Mouse (Mus musculus): ENCODE results near the gene Gng8. TPM values are rescaled to one million over a fixed set of nuclear protein-coding genes. Genes with fewer than 3 reads are reported as not detected.

Gene Gng8
- total and polyA plus RNA-seq, 3 experiments, result 0.39 to 2.2 TPM; not detected in 1

DNA sequence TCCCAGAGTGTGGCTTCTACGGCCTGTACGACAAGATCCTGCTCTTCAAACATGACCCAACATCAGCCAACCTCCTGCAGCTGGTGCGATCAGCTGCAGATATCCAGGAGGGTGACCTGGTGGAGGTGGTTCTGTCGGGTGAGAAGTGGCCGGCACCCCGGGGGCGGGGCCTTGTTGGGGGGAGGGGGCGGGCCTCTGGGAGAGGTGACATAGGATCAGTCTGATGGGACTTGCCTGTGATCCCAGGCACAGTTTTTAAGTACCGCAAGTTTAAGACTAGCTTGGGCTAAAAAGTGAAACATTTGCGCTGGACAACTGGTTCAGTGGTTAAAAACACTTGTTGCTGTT lies 45.8 kb upstream of the Gng8 start:
- no peak for TF ChIP-seq NELFE (IDR thresholded peaks at IDR 0.05; ENCODE audit: low read depth, low read length)
- TF ChIP-seq CHD2 (IDR thresholded peaks at IDR 0.05; ENCODE audit: low read length), result no peak
- no peak for TF ChIP-seq ETS1 (IDR thresholded peaks at IDR 0.05; ENCODE audit: low read depth, low read length)
- no peak for TF ChIP-seq KAT2A (conservative IDR thresholded peaks at IDR 0.05; ENCODE audit: low read depth, low read length)
- TF ChIP-seq MAX (IDR thresholded peaks at IDR 0.05; ENCODE audit: low read length), result no peak
- peak; percentile 45 for DNase-seq (ENCODE audit: low read depth, low spot score)
- Histone ChIP-seq H3K27me3 (ENCODE audit: control insufficient read depth in 1 of 2, insufficient read depth in 2 of 2, low read length in 2 of 2) (no peaks in the 10 kb centered on the region), H3K36me3 (ENCODE audit: control insufficient read depth in 1 of 2, insufficient read depth in 2 of 2, low read length in 2 of 2) (0 out of 4 replicates have a peak, but pooled peaks cover 0 to 2% of the 10 kb centered on the region in 2 experiments), H3K9ac (ENCODE audit: control insufficient read depth, low read depth, low read length, poor library complexity, severe bottlenecking) (peak overlapping the region; percentile 81), H3K9me3 (replicated peaks; ENCODE audit: insufficient read depth, low read length) (no peaks in the 10 kb centered on the region), H3K79me2 (ENCODE audit: control insufficient read depth, insufficient read depth, low read length, poor library complexity) (peaks cover 5% of the 10 kb centered on the region; the same call in 1 of the 2 replicates), H3K4me1 (ENCODE audit: control insufficient read depth in 1 of 2, insufficient read depth in 2 of 2, low read length in 2 of 2) (peaks cover 0 to 5% of the 10 kb centered on the region in 2 experiments; a peak in 3 of 4 replicates), H3K4me3 (ENCODE audit: control insufficient read depth in 1 of 2, insufficient read depth in 1 of 2, low read depth in 2 of 2, low read length in 2 of 2) (peak overlapping the region; percentile 72 to 100), H3K27ac (ENCODE audit: control insufficient read depth, low read depth, low read length) (no peak overlapping the region)

DNA sequence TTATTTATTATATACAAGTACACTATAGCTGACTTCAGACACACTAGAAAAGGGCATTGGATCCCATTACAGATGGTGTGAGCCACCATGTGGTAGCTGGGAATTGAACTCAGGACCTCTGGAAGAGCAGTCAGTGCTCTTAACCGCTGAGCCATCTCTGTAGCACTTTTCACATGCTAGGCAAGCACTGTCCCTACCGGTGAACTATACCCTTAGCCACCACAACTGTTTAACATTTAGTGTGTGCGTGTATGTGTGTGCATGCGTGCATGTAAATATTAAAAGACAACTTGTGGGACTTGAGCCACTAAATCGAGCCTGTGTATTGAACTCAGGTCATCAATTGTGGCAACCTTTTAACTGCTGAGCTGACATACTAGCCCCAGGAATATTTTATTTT lies 44.8 kb upstream of the Gng8 start:
- H3K4me3 ChIP-seq (ENCODE audit: control insufficient read depth in 1 of 2, insufficient read depth in 1 of 2, low read depth in 2 of 2, low read length in 2 of 2), result no peak overlapping the region
- TF ChIP-seq MYC (IDR thresholded peaks at IDR 0.05; ENCODE audit: low read depth, low read length) (no peak), NRF1 (IDR thresholded peaks at IDR 0.05; ENCODE audit: insufficient read depth, low read depth, low read length, poor library complexity, severe bottlenecking) (no peak), TBP (IDR thresholded peaks at IDR 0.05; ENCODE audit: low read depth, low read length) (peak; percentile 82)
- H3K79me2 ChIP-seq (ENCODE audit: control insufficient read depth, insufficient read depth, low read length, poor library complexity), result peaks cover 5% of the 10 kb centered on the region; the same call in 1 of the 2 replicates
- no peak overlapping the region for H3K27ac ChIP-seq (ENCODE audit: control insufficient read depth, low read depth, low read length)
- H3K27me3 ChIP-seq (ENCODE audit: control insufficient read depth in 1 of 2, insufficient read depth in 2 of 2, low read length in 2 of 2), result no peaks in the 10 kb centered on the region
- H3K9me3 ChIP-seq (replicated peaks; ENCODE audit: insufficient read depth, low read length), result no peaks in the 10 kb centered on the region
- H3K9ac ChIP-seq (ENCODE audit: control insufficient read depth, low read depth, low read length, poor library complexity, severe bottlenecking), result no peak overlapping the region
- DNase-seq (ENCODE audit: low read depth, low spot score), result no peak
- H3K4me1 ChIP-seq (ENCODE audit: control insufficient read depth in 1 of 2, insufficient read depth in 2 of 2, low read length in 2 of 2), result peaks cover 0 to 5% of the 10 kb centered on the region in 2 experiments; a peak in 3 of 4 replicates
- H3K36me3 ChIP-seq (ENCODE audit: control insufficient read depth in 1 of 2, insufficient read depth in 2 of 2, low read length in 2 of 2), result 0 out of 4 replicates have a peak, but pooled peaks cover 0 to 2% of the 10 kb centered on the region in 2 experiments

DNA sequence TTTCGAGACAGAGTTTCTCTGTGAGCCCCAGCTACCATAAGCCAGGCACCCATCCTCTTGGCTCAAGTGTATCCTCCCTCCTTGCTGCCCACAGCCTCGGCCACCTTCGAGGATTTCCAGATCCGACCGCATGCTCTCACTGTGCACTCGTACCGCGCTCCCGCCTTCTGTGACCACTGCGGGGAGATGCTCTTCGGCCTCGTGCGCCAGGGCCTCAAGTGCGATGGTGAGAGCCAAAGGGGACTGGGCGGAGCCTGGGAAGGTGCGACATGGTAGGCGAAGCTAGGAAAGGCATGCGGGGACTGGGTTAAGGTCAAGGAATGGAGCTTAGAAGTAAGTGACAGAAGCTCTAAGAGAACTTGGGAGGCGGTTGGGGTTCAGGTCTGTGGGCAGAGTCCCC lies 44.1 kb upstream of the Gng8 start:
- Histone ChIP-seq H3K9me3 (replicated peaks; ENCODE audit: insufficient read depth, low read length) (no peaks in the 10 kb centered on the region), H3K4me3 (ENCODE audit: control insufficient read depth in 1 of 2, insufficient read depth in 1 of 2, low read depth in 2 of 2, low read length in 2 of 2) (no peak overlapping the region), H3K9ac (ENCODE audit: control insufficient read depth, low read depth, low read length, poor library complexity, severe bottlenecking) (no peak overlapping the region), H3K79me2 (ENCODE audit: control insufficient read depth, insufficient read depth, low read length, poor library complexity) (peaks cover 5% of the 10 kb centered on the region; the same call in 1 of the 2 replicates), H3K27ac (ENCODE audit: control insufficient read depth, low read depth, low read length) (no peak overlapping the region), H3K36me3 (ENCODE audit: control insufficient read depth in 1 of 2, insufficient read depth in 2 of 2, low read length in 2 of 2) (0 out of 4 replicates have a peak, but pooled peaks cover 0 to 2% of the 10 kb centered on the region in 2 experiments), H3K27me3 (ENCODE audit: control insufficient read depth in 1 of 2, insufficient read depth in 2 of 2, low read length in 2 of 2) (no peaks in the 10 kb centered on the region), H3K4me1 (ENCODE audit: control insufficient read depth in 1 of 2, insufficient read depth in 2 of 2, low read length in 2 of 2) (no peaks in the 10 kb centered on the region; a peak in 1 of 4 replicates)
- no peak for DNase-seq (ENCODE audit: low read depth, low spot score)
- no peak for TF ChIP-seq NELFE (IDR thresholded peaks at IDR 0.05; ENCODE audit: low read depth, low read length)

DNA sequence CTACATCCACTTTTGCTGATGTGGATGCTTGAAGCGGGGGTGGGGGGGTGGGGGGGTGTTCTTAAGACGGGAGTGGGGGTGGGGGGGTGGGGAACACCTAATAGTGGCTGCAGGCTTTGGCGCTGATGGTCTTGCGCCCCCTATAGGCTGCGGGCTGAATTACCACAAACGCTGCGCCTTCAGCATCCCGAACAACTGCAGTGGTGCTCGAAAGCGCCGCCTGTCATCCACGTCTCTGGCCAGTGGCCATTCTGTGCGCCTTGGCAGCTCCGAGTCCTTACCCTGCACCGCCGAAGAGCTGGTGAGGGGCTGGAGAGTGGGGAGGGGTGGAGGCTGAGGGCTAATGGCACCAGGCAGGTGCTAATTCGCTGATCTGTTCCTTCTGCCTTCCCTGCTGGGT lies 43.0 kb upstream of the Gng8 start:
- DNase-seq (ENCODE audit: low read depth, low spot score), result peak; percentile 32
- Histone ChIP-seq H3K27ac (ENCODE audit: control insufficient read depth, low read depth, low read length) (no peak overlapping the region), H3K36me3 (ENCODE audit: control insufficient read depth in 1 of 2, insufficient read depth in 2 of 2, low read length in 2 of 2) (0 out of 4 replicates have a peak, but pooled peaks cover 0 to 2% of the 10 kb centered on the region in 2 experiments), H3K9me3 (replicated peaks; ENCODE audit: insufficient read depth, low read length) (no peaks in the 10 kb centered on the region), H3K27me3 (ENCODE audit: control insufficient read depth in 1 of 2, insufficient read depth in 2 of 2, low read length in 2 of 2) (no peaks in the 10 kb centered on the region), H3K4me3 (ENCODE audit: control insufficient read depth in 1 of 2, insufficient read depth in 1 of 2, low read depth in 2 of 2, low read length in 2 of 2) (no peak overlapping the region), H3K79me2 (ENCODE audit: control insufficient read depth, insufficient read depth, low read length, poor library complexity) (peaks cover 5% of the 10 kb centered on the region; the same call in 1 of the 2 replicates), H3K4me1 (ENCODE audit: control insufficient read depth in 1 of 2, insufficient read depth in 2 of 2, low read length in 2 of 2) (no peaks in the 10 kb centered on the region; a peak in 1 of 4 replicates), H3K9ac (ENCODE audit: control insufficient read depth, low read depth, low read length, poor library complexity, severe bottlenecking) (no peak overlapping the region)
- no peak for TF ChIP-seq MAZ (IDR thresholded peaks at IDR 0.05; ENCODE audit: low read depth, low read length)
- no peak for TF ChIP-seq USF2 (IDR thresholded peaks at IDR 0.05; ENCODE audit: borderline replicate concordance in 1 of 2, insufficient read depth in 1 of 2, low read depth in 1 of 2, low read length in 2 of 2)
- no peak for TF ChIP-seq NELFE (IDR thresholded peaks at IDR 0.05; ENCODE audit: low read depth, low read length)
- TF ChIP-seq GABPA (IDR thresholded peaks at IDR 0.05; ENCODE audit: low read depth, low read length), result no peak
- peak; percentile 44 to 85 (median 50) for TF ChIP-seq CTCF (IDR thresholded peaks at IDR 0.05 in 2 of 3, conservative IDR thresholded peaks at IDR 0.05 in 1 of 3; ENCODE audit: control insufficient read depth in 1 of 3, insufficient read depth in 1 of 3, low read depth in 2 of 3, low read length in 3 of 3, poor library complexity in 1 of 3, severe bottlenecking in 1 of 3)
- TF ChIP-seq USF1 (IDR thresholded peaks at IDR 0.05; ENCODE audit: low read depth, low read length), result no peak
- TF ChIP-seq BHLHE40 (IDR thresholded peaks at IDR 0.05; ENCODE audit: borderline replicate concordance, low read depth, low read length), result no peak
- no peak for TF ChIP-seq E2F4 (IDR thresholded peaks at IDR 0.05; ENCODE audit: borderline replicate concordance, low read depth, low read length)
- no peak for TF ChIP-seq ZNF384 (IDR thresholded peaks at IDR 0.05; ENCODE audit: low read depth, low read length)

All from MEL (cell line).